Comparison of ENCODE assay signal across 10 mouse cellular contexts in the genomic region with DNA sequence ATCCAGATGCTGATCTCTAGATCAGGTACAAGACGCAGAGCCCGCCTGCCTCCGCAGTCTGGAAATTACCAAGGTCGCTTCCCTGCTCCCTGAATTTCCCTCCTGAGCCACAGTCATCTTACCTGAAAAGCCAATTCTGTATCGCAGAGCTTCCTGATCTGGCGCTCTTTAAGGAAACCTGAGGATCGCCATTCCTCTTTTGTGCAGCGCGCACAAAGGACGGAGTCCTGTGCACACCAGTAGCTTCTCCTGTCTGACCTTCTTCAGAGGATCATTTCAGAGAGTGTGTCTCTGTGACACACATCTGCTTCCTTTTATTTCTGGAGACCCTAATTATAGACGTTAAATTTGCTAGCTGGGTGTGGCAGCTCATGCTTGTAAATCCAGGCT. TPM values are rescaled to one million over a fixed set of nuclear protein-coding genes. Genes with fewer than 3 reads are reported as not detected.
A peak's percentile ranks its signal among the peaks of the same experiment; 100 is the strongest.
DNase-seq lines count a peak whose midpoint lies in the region; ATAC-seq and TF ChIP-seq lines count a peak whose summit lies in the region.
"Had no signal": no experiment of that assay in that cellular context is flagged by ENCODE, and none has a peak within 500 bp of the region (broad histone marks: within the 10 kb centered on the region; RNA-seq: fewer than 3 reads in every experiment).

No protein-coding gene starts in this region.

- no peaks in the 10 kb centered on the region for H3K36me3 ChIP-seq in heart, embryonic 10.5 days
- no peaks in the 10 kb centered on the region for H3K36me3 ChIP-seq in ES-Bruce4 (ENCODE audit: control insufficient read depth, insufficient read depth, low read length, poor library complexity, severe bottlenecking)
- H3K36me3 ChIP-seq in hindbrain, embryonic 13.5 days = no peaks in the 10 kb centered on the region
- no peaks in the 10 kb centered on the region for H3K36me3 ChIP-seq in midbrain, embryonic 12.5 days

- 0 out of 2 replicates have a peak, but pooled peaks cover 7% of the 10 kb centered on the region for H3K4me1 ChIP-seq in heart, embryonic 10.5 days
- H3K4me1 ChIP-seq in ES-Bruce4 (ENCODE audit: control insufficient read depth, insufficient read depth, low read length) = no peaks in the 10 kb centered on the region
- 0 out of 2 replicates have a peak, but pooled peaks cover 6% of the 10 kb centered on the region for H3K4me1 ChIP-seq in hindbrain, embryonic 13.5 days (replicated peaks)
- peaks cover 5% of the 10 kb centered on the region; the same call in 1 of the 2 replicates for H3K4me1 ChIP-seq in midbrain, embryonic 12.5 days

- H3K4me2 ChIP-seq in hindbrain, embryonic 13.5 days = peak overlapping the region; percentile 57
- H3K4me2 ChIP-seq in midbrain, embryonic 12.5 days (replicated peaks) = peak overlapping the region; percentile 54

- intact Hi-C loops in heart, postnatal 25 days (cut with DNase I) = no loop called here

- DNase-seq in heart, embryonic 10.5 days (ENCODE audit: low spot score) = no peak
- no peak for DNase-seq in heart, postnatal 25 days (ENCODE audit: low spot score)
- DNase-seq in cerebellum, postnatal 14 days = no peak
- DNase-seq in right cerebral cortex, adult 2 months (ENCODE audit: low spot score in 2 of 2) = no peak
- DNase-seq: adrenal gland, postnatal 36 days; B cell, adult 2 months had no signal

- 2% methylated on average over 11 of the region's 11 CpGs for WGBS in heart, embryonic 10.5 days
- WGBS in hindbrain, embryonic 13.5 days = under 1% methylated on average over 11 of the region's 11 CpGs
- 0% methylated on average over 11 of the region's 11 CpGs for WGBS in midbrain, embryonic 12.5 days

- H3K9ac ChIP-seq in ES-Bruce4 (ENCODE audit: low read depth, poor library complexity, severe bottlenecking) = peak overlapping the region; percentile 57
- H3K9ac ChIP-seq in hindbrain, embryonic 13.5 days = peak overlapping the region; percentile 80
- H3K9ac ChIP-seq in midbrain, embryonic 12.5 days (replicated peaks) = peak overlapping the region; percentile 45

- no peaks in the 10 kb centered on the region for H3K27me3 ChIP-seq in heart, embryonic 10.5 days (ENCODE audit: insufficient read depth, poor library complexity, severe bottlenecking)
- 0 out of 2 replicates have a peak, but pooled peaks cover 1% of the 10 kb centered on the region for H3K27me3 ChIP-seq in ES-Bruce4 (ENCODE audit: control insufficient read depth, insufficient read depth, low read length, poor library complexity, severe bottlenecking)
- H3K27me3 ChIP-seq in hindbrain, embryonic 13.5 days = peaks cover 11% of the 10 kb centered on the region
- peaks cover 7% of the 10 kb centered on the region for H3K27me3 ChIP-seq in midbrain, embryonic 12.5 days

- no peaks in the 10 kb centered on the region for H3K9me3 ChIP-seq in heart, embryonic 10.5 days
- H3K9me3 ChIP-seq in ES-Bruce4 (replicated peaks; ENCODE audit: control insufficient read depth, insufficient read depth, low read length, poor library complexity, severe bottlenecking) = peaks cover 21% of the 10 kb centered on the region
- H3K9me3 ChIP-seq in hindbrain, embryonic 13.5 days = no peaks in the 10 kb centered on the region
- H3K9me3 ChIP-seq in midbrain, embryonic 12.5 days = no peaks in the 10 kb centered on the region

- no peak for TF ChIP-seq EP300 in ES-Bruce4 (IDR thresholded peaks at IDR 0.05; ENCODE audit: insufficient read depth, low read depth, low read length)

- ATAC-seq in hindbrain, embryonic 13.5 days (ENCODE audit: low FRiP score) = peak; percentile 70
- ATAC-seq in midbrain, embryonic 12.5 days (ENCODE audit: low FRiP score, low read depth) = no peak; the same call in 1 of the 2 replicates
- no peak for ATAC-seq in erythroid progenitor cell, adult 5-6 weeks (replicated peaks; ENCODE audit: low FRiP score, poor library complexity, severe bottlenecking)

- peak overlapping the region; percentile 62; the same call in 1 of the 2 replicates for H3K27ac ChIP-seq in heart, embryonic 10.5 days
- peak overlapping the region; percentile 14 for H3K27ac ChIP-seq in ES-Bruce4 (ENCODE audit: insufficient read depth, low read length)
- peak overlapping the region; percentile 91 for H3K27ac ChIP-seq in hindbrain, embryonic 13.5 days
- peak overlapping the region; percentile 47 for H3K27ac ChIP-seq in midbrain, embryonic 12.5 days (replicated peaks)

- TF ChIP-seq POLR2A in ES-Bruce4 (IDR thresholded peaks at IDR 0.05; ENCODE audit: insufficient read depth, low read length) = no peak

- peak overlapping the region; percentile 68 for H3K4me3 ChIP-seq in heart, embryonic 10.5 days
- peak overlapping the region; percentile 64 for H3K4me3 ChIP-seq in ES-Bruce4 (ENCODE audit: low read depth, low read length)
- peak overlapping the region; percentile 60 for H3K4me3 ChIP-seq in hindbrain, embryonic 13.5 days
- H3K4me3 ChIP-seq in midbrain, embryonic 12.5 days = peak overlapping the region; percentile 57

- TF ChIP-seq CTCF in ES-Bruce4 (IDR thresholded peaks at IDR 0.05; ENCODE audit: low read depth, low read length) = no peak

RNA-seq across cellular contexts. Expression of a gene that starts 47.7 kb away (rescaled TPM):
- polyA plus RNA-seq in heart, embryonic 10.5 days (2016; fragmentation: Nextera tagmentation; extraction: Ambion mirVana) = 7.4 and 9.1 TPM in 2 replicates
- total RNA-seq in heart, postnatal 25 days (2021) = under 1 TPM; 0.56 to 0.68 TPM
- 8.1 and 11.5 TPM in 2 replicates for polyA plus RNA-seq in ES-Bruce4 (2011; ENCODE audit: insufficient read depth, insufficient read length, low read depth, missing spikeins)
- 16.8 and 19.9 TPM in 2 replicates for polyA plus RNA-seq in hindbrain, embryonic 13.5 days (2015; fragmentation: Nextera tagmentation; extraction: Ambion mirVana)
- polyA plus RNA-seq in midbrain, embryonic 12.5 days (2016; fragmentation: Nextera tagmentation; extraction: Ambion mirVana) = 22.3 and 24.2 TPM in 2 replicates
- not detected in 2 replicates for total RNA-seq in erythroid progenitor cell, adult 5-6 weeks (2015; ENCODE audit: low replicate concordance)
- 1.3 TPM in 1 of 2 replicates, not detected in the other for total RNA-seq in erythroid progenitor cell, adult 5-6 weeks (2017; ENCODE audit: low replicate concordance)

Comparison
In these comparisons a context has a peak if more than half of its experiments do, and no peak if none do; other contexts are left out.
1. H3K27ac ChIP-seq: peak in every context shown above with its lines; median percentile 91 in hindbrain, embryonic 13.5 days; 62 in heart, embryonic 10.5 days; 47 in midbrain, embryonic 12.5 days; 14 in ES-Bruce4.